Mouse (Mus musculus) small intestine, adult 2 months (tissue): ENCODE results near the gene Carmil3. TPM values are rescaled to one million over a fixed set of nuclear protein-coding genes. Genes with fewer than 3 reads are reported as not detected.

ENCODE experiments used
- H3K27ac ChIP-seq: fragments of 200-500 bp; 2 replicates; pipeline ENCODE4 v1.5.1; 2012; ENCODE audit warnings: low read depth, low read length, control low read depth, inconsistent platforms; ENCODE audit not compliant: insufficient read depth
- H3K27me3 ChIP-seq: fragments of 200-500 bp; 2 replicates; pipeline ENCODE4 v1.6.1; 2012; ENCODE audit warnings: mild to moderate bottlenecking, moderate library complexity, low read length, inconsistent platforms; ENCODE audit not compliant: control insufficient read depth, insufficient read depth
- H3K36me3 ChIP-seq: fragments of 200-500 bp; 2 replicates; pipeline ENCODE4 v1.6.1; 2012; ENCODE audit warnings: mild to moderate bottlenecking, low read length, control low read depth, inconsistent platforms; ENCODE audit not compliant: control insufficient read depth, insufficient read depth
- H3K4me1 ChIP-seq: fragments of 200-500 bp; 2 replicates; pipeline ENCODE4 v1.6.1; 2012; ENCODE audit warnings: low read length, inconsistent platforms, mixed read lengths; ENCODE audit not compliant: control insufficient read depth, insufficient read depth, insufficient read length
- H3K4me3 ChIP-seq: fragments of 200-500 bp; 2 replicates; pipeline ENCODE4 v1.5.1; 2012; ENCODE audit warnings: low read depth, mild to moderate bottlenecking, control low read depth, inconsistent platforms, low read length, moderate library complexity
- CTCF ChIP-seq: fragments of 200-500 bp; IDR thresholded peaks from 2 replicates; pipeline ENCODE4 v1.5.1; 2012; ENCODE audit warnings: low read depth, mild to moderate bottlenecking, control low read depth, inconsistent platforms, low read length, moderate library complexity, mixed read lengths; ENCODE audit not compliant: insufficient replicate concordance, insufficient read length; ENCODE audit errors: extremely low read depth
- POLR2A ChIP-seq: fragments of 200-500 bp; IDR thresholded peaks from 2 replicates; pipeline ENCODE4 v1.6.1; 2012; ENCODE audit warnings: low read depth, mild to moderate bottlenecking, control low read depth, inconsistent platforms, low read length, moderate library complexity
- WGBS: fragments of 180-500 bp; shearing (Covaris S2); methylation state at CpG from one replicate; pipeline ENCODE4 v1.1.7; 2018; 5-methylcytosine and 5-hydroxymethylcytosine counted together
- polyA plus RNA-seq: library from polyadenylated mRNA; depleted of rRNA; stranded (reverse); fragments of >200 nt; gene quantifications from 2 replicates; pipeline ENCODE4 v1.2.3, GENCODE M21; 2012; rRNA removed

The Carmil3 gene
- polyA plus RNA-seq, 1 experiment, result 2.0 TPM

DNA sequence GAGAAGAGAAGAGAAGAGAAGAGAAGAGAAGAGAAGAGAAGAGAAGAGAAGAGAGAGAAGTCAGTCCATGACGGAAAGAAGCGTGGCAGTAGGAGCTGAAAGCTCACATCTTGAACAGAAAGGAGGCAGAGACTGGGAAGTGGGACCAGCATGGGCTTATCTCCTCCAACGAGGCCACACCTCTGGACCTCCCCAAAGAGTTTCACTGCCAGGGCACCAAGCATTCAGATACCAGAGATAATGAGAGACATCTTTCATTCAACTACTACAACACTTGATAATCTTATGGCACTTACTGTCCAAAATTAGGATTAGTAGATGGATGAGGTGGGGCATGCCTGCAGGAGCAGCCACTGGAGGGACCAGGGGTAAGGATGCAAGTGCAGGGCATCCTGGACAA, 65.3 kb downstream of the Carmil3 start:
- H3K27me3 ChIP-seq, result no peaks in the 10 kb centered on the region
- no peak overlapping the region for H3K4me3 ChIP-seq
- H3K27ac ChIP-seq, result no peak overlapping the region
- 73% methylated on average over 3 of the region's 3 CpGs for WGBS
- no peak for TF ChIP-seq CTCF
- no peak for TF ChIP-seq POLR2A
- H3K36me3 ChIP-seq, result no peaks in the 10 kb centered on the region
- H3K4me1 ChIP-seq, result peaks cover 6% of the 10 kb centered on the region; the same call in 1 of the 2 replicates

DNA sequence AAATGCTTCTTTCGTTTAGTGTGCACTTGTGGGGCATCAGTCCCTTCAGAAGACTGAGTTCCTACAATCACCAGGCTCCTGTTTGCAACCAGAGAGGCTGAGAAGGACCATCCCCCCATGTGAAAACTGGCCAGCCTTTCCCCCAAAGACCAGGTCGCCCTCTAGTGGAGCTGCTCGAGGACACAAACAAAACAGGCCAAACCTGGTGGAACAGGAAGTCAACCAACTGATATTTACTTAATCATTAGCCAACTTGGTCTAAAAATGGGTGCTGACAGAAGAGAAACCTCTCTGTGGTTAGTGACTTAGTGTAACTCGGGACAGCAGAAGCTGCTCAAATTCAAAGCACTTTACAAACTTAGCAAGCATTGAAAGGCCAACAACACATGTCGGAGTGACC, 66.6 kb downstream of the Carmil3 start:
- WGBS, result 8% methylated on average over 5 of the region's 5 CpGs
- H3K27me3 ChIP-seq, result no peaks in the 10 kb centered on the region
- no peak overlapping the region for H3K4me3 ChIP-seq
- TF ChIP-seq POLR2A (no peak), CTCF (peak; percentile 91; the same call in 1 of the 2 replicates)
- peaks cover 3% of the 10 kb centered on the region for H3K36me3 ChIP-seq
- H3K27ac ChIP-seq, result peak overlapping the region; percentile 48
- peaks cover 9% of the 10 kb centered on the region; the same call in 1 of the 2 replicates for H3K4me1 ChIP-seq

DNA sequence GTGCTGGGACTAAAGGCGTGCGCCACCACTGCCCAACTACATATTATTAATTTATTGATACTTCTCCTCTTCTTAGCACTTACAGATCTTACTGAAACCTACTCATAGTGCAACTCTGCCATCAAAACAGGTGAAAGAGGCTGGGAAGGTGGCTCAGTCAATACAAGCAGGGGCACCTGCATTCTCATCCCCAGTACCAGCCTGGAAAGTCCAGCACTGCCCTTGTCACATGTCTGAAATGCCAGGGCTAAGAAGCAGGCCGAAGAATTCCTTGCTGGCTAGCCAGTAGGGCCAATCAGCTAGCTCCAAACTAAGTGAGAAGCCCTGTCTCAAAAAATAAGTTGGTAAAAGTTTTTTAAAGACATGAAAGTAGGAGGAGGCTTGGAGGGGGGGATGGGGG, 67.1 kb downstream of the Carmil3 start:
- peaks cover 3% of the 10 kb centered on the region for H3K36me3 ChIP-seq
- TF ChIP-seq CTCF (no peak), POLR2A (no peak)
- peak overlapping the region; percentile 23; the same call in 1 of the 2 replicates for H3K27ac ChIP-seq
- 66% methylated on average over 3 of the region's 3 CpGs for WGBS
- no peaks in the 10 kb centered on the region for H3K27me3 ChIP-seq
- H3K4me1 ChIP-seq, result peaks cover 9% of the 10 kb centered on the region; the same call in 1 of the 2 replicates
- H3K4me3 ChIP-seq, result no peak overlapping the region

Other genes with a start within 250 kb of the Carmil3 start
- gene Dhrs4, start 11.9 kb upstream of the Carmil3 start, polyA plus RNA-seq, result 44.8 and 62.5 TPM in 2 replicates
- not detected in 2 replicates for gene Cpne6, start 19.8 kb downstream of the Carmil3 start, polyA plus RNA-seq
- not detected in 2 replicates for gene Nrl, start 34.3 kb downstream of the Carmil3 start, polyA plus RNA-seq
- 19.3 and 21.0 TPM in 2 replicates for gene Pck2, start 49.6 kb downstream of the Carmil3 start, polyA plus RNA-seq
- gene Dcaf11, start 69.4 kb downstream of the Carmil3 start, polyA plus RNA-seq, result 70.2 and 143 TPM in 2 replicates
- 0.32 TPM in 1 of 2 replicates, not detected in the other for gene A730061H03Rik, start 69.8 kb downstream of the Carmil3 start, polyA plus RNA-seq
- 0.46 TPM in 1 of 2 replicates, not detected in the other for gene Fitm1, start 85.0 kb downstream of the Carmil3 start, polyA plus RNA-seq
- gene Psme1, start 87.5 kb downstream of the Carmil3 start, polyA plus RNA-seq, result 71.4 and 167 TPM in 2 replicates
- gene Emc9, start 94.7 kb downstream of the Carmil3 start, polyA plus RNA-seq, result 12.2 and 23.0 TPM in 2 replicates
- 85.3 and 142 TPM in 2 replicates for gene Psme2, start 100.5 kb downstream of the Carmil3 start, polyA plus RNA-seq
- gene Rnf31, start 101.1 kb downstream of the Carmil3 start, polyA plus RNA-seq, result 28.8 and 65.8 TPM in 2 replicates
- gene Irf9, start 112.9 kb downstream of the Carmil3 start, polyA plus RNA-seq, result 29.3 and 77.6 TPM in 2 replicates
- gene Rec8, start 127.4 kb downstream of the Carmil3 start, polyA plus RNA-seq, result 8.7 and 19.2 TPM in 2 replicates
- gene Ipo4, start 145.3 kb downstream of the Carmil3 start, polyA plus RNA-seq, result 35.4 and 37.2 TPM in 2 replicates
- gene Gm49378, start 147.2 kb downstream of the Carmil3 start, polyA plus RNA-seq, result 8.6 and 9.3 TPM in 2 replicates
- gene Tm9sf1, start 153.2 kb downstream of the Carmil3 start, polyA plus RNA-seq, result 58.8 and 104 TPM in 2 replicates
- gene Tssk4, start 159.5 kb downstream of the Carmil3 start, polyA plus RNA-seq, result 0.56 and 1.1 TPM in 2 replicates
- gene Mdp1, start 169.9 kb downstream of the Carmil3 start, polyA plus RNA-seq, result 17.2 and 23.9 TPM in 2 replicates
- 5.2 and 9.6 TPM in 2 replicates for gene Gmpr2, start 181.3 kb downstream of the Carmil3 start, polyA plus RNA-seq
- gene Nedd8, start 181.5 kb downstream of the Carmil3 start, polyA plus RNA-seq, result 135 and 228 TPM in 2 replicates
- 8.1 and 11.1 TPM in 2 replicates for gene Tinf2, start 191.2 kb downstream of the Carmil3 start, polyA plus RNA-seq
- 0.62 and 0.89 TPM in 2 replicates for gene Tgm1, start 223.3 kb downstream of the Carmil3 start, polyA plus RNA-seq
- gene Rabggta, start 231.6 kb downstream of the Carmil3 start, polyA plus RNA-seq, result 28.1 and 43.5 TPM in 2 replicates